Mouse (Mus musculus) heart, adult 2 months (tissue): Measurements from ENCODE around the gene Cd70.

Experiments used
- CTCF ChIP-seq: fragments of 200-600 bp; IDR thresholded peaks from 2 replicates; pipeline ENCODE4 v1.8.1; 2022; ENCODE audit warnings: antibody characterized with exemption, mild to moderate bottlenecking, moderate library complexity
- EP300 ChIP-seq: fragments of 200-500 bp; IDR thresholded peaks from 2 replicates; pipeline ENCODE4 v1.6.1; 2011; ENCODE audit warnings: low read depth, low read length, control low read depth; ENCODE audit not compliant: insufficient read depth
- POLR2A ChIP-seq: fragments of 200-500 bp; IDR thresholded peaks from 2 replicates; pipeline ENCODE4 v1.6.1; 2011; ENCODE audit warnings: mild to moderate bottlenecking, low read depth, low read length, control low read depth; ENCODE audit not compliant: insufficient read depth

DNA sequence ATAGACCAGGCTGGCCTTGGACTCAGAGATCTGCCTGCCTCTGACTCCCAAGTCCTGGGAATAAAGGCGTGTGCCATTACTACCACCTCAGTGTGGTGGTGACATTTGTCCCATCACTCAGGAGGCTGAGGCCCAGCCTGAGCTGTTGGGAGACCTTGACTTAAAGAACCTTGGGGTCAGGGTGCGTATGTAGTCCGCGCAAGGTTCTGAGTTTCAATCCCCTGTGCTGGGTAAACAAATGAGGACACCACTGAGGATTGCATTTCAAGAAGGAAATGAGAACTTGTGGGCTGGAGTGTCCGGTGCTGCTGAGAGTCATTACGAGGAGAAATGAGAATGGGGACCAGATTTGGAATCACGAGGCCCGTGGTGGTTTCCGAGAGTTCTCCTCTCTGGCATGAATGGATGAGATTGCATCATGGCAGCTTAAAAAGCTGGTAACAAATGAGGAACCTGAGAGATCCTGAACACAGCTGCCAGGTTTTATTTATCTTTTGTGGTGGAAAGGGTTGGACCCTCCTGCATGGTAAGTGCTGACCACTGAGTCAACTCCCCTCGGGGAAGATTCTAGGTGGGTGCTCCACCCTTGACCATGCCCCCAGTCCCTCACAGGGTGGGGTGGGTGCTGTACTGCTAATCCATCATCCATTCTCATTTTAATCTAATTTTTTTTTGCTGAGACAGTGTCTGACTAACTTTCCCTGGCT, 36.7 kb downstream of the Cd70 start:
- no peak for TF ChIP-seq CTCF
- no peak for TF ChIP-seq EP300
- no peak for TF ChIP-seq POLR2A
